Mouse (Mus musculus) heart, postnatal 0 days (tissue): Measurements from ENCODE around the gene Adgrg1. TPM values are rescaled to one million over a fixed set of nuclear protein-coding genes. Genes with fewer than 3 reads are reported as not detected.

Source experiments
- ATAC-seq: fragments of 200-750 bp; cut with Nextera tagmentation; 2 replicates; pipeline ENCODE4 v1.8.0; 2017; ENCODE audit warnings: low read depth, moderate number of reproducible peaks, moderate library complexity; ENCODE audit not compliant: insufficient read depth
- DNase-seq: peaks from one replicate; pipeline ENCODE4 v3.0.0-alpha.2; 2016; ENCODE audit warnings: low spot score
- H3K27ac ChIP-seq: fragments of 300-500 bp; sonication (generic); 2 replicates; pipeline ENCODE4 v1.5.1; 2014; ENCODE audit warnings: low read depth, mild to moderate bottlenecking
- H3K27me3 ChIP-seq: fragments of 300-500 bp; sonication (generic); 2 replicates; pipeline ENCODE4 v1.6.1; 2014; ENCODE audit warnings: low read length, mixed read lengths; ENCODE audit not compliant: control insufficient read depth, insufficient read depth
- H3K36me3 ChIP-seq: fragments of 300-500 bp; sonication (generic); replicated peaks from 2 replicates; pipeline ENCODE4 v1.6.1; 2014; ENCODE audit warnings: low read length, mixed read lengths; ENCODE audit not compliant: control insufficient read depth, insufficient read depth
- H3K4me1 ChIP-seq: fragments of 300-500 bp; sonication (generic); 2 replicates; pipeline ENCODE4 v1.6.1; 2014; ENCODE audit warnings: antibody characterized with exemption; ENCODE audit not compliant: control insufficient read depth, insufficient read depth
- H3K4me2 ChIP-seq: fragments of 300-500 bp; sonication (generic); 2 replicates; pipeline ENCODE4 v1.6.1; 2014; ENCODE audit warnings: low read depth, mild to moderate bottlenecking, low read length, moderate library complexity
- H3K4me3 ChIP-seq: fragments of 300-500 bp; sonication (generic); 2 replicates; pipeline ENCODE4 v1.5.1; 2014; ENCODE audit warnings: low read depth, low read length
- H3K9ac ChIP-seq: fragments of 300-500 bp; sonication (generic); replicated peaks from 2 replicates; pipeline ENCODE4 v1.6.1; 2014; ENCODE audit warnings: low read depth, low read length, mixed read lengths
- H3K9me3 ChIP-seq: fragments of 300-500 bp; sonication (generic); replicated peaks from 2 replicates; pipeline ENCODE4 v1.6.1; 2016; ENCODE audit warnings: low read length; ENCODE audit not compliant: control insufficient read depth
- CTCF ChIP-seq: IDR thresholded peaks from 2 replicates; pipeline ENCODE4 v1.5.1; 2016; ENCODE audit warnings: antibody characterized with exemption, control low read depth, low read depth
- EP300 ChIP-seq: IDR thresholded peaks from 2 replicates; pipeline ENCODE4 v1.6.1; 2016; ENCODE audit warnings: antibody characterized with exemption, low read depth
- WGBS: fragments of 180-500 bp; shearing (Covaris S2); extraction: QIAGEN DNeasy Blood & Tissue Kit; methylation state at CpG from one replicate; pipeline ENCODE4 v1.1.7; 2014; 5-methylcytosine and 5-hydroxymethylcytosine counted together
- polyA plus RNA-seq: library from polyadenylated mRNA; unstranded; fragments of >200 nt; fragmentation: Nextera tagmentation; extraction: Ambion mirVana; gene quantifications from 2 replicates; pipeline ENCODE4 v1.2.1, GENCODE M21; 2015
- total RNA-seq: library from RNA; depleted of rRNA; stranded (reverse); fragments of >200 nt; gene quantifications from 2 replicates; pipeline ENCODE4 v1.2.3, GENCODE M21; 2014; ENCODE audit warnings: low replicate concordance

The Adgrg1 gene
- total and polyA plus RNA-seq, 2 experiments from 2014 or later, result 6.6 to 19.2 TPM

- Histone ChIP-seq H3K9ac (no peak overlapping the region), H3K36me3 (no peaks in the 10 kb centered on the region), H3K4me3 (no peak overlapping the region), H3K4me1 (peaks cover 48% of the 10 kb centered on the region), H3K9me3 (no peaks in the 10 kb centered on the region), H3K4me2 (no peak overlapping the region), H3K27me3 (no peaks in the 10 kb centered on the region), H3K27ac (no peak overlapping the region)
- DNase-seq (no peak), ATAC-seq (no peak)
- 72% methylated on average over 11 of the region's 11 CpGs for WGBS
- TF ChIP-seq CTCF (no peak), EP300 (no peak)
Observed at GRCm38 (mm10) chr8:94990598-94991453, 16.3 kb downstream of the Adgrg1 start.

GRCm38 (mm10) chr8:94991454-94991994 lies 17.0 kb downstream of the Adgrg1 start:
- ATAC-seq (no peak), DNase-seq (no peak)
- H3K4me2 ChIP-seq, result no peak overlapping the region
- H3K9ac ChIP-seq, result no peak overlapping the region
- H3K36me3 ChIP-seq, result no peaks in the 10 kb centered on the region
- no peak overlapping the region for H3K4me3 ChIP-seq
- peak overlapping the region; percentile 77; the same call in 1 of the 2 replicates for H3K27ac ChIP-seq
- no peaks in the 10 kb centered on the region for H3K27me3 ChIP-seq
- WGBS, result 76% methylated on average over 9 of the region's 9 CpGs
- TF ChIP-seq CTCF, result no peak
- TF ChIP-seq EP300, result no peak
- peaks cover 47% of the 10 kb centered on the region for H3K4me1 ChIP-seq
- H3K9me3 ChIP-seq, result no peaks in the 10 kb centered on the region

GRCm38 (mm10) chr8:94992010-94992409 lies 17.5 kb downstream of the Adgrg1 start:
- no peaks in the 10 kb centered on the region for H3K27me3 ChIP-seq
- no peak overlapping the region for H3K9ac ChIP-seq

DNA sequence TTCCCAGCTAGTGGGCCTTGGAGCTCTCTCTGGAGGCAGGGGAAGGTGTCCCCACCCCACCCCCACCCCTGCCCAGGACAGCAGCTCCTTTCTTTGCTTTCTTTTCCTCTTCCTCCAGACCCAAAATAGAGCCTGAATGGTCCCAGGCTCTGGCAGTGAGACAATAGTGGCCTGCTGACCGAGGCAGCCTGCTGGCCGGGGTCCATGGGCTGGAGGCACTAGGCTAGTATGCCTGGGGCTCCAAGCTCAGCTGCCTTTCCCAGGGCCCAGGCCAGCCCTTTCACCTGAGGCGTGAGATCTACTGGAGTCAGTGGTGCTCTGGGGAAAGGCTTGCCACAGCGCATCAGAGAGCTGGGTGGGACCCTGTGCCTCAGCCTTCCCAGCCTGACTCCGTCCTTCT lies 18.0 kb downstream of the Adgrg1 start:
- Histone ChIP-seq H3K27ac (peak overlapping the region; percentile 77), H3K4me3 (no peak overlapping the region), H3K4me2 (no peak overlapping the region), H3K36me3 (no peaks in the 10 kb centered on the region), H3K9me3 (no peaks in the 10 kb centered on the region), H3K4me1 (peaks cover 41% of the 10 kb centered on the region), H3K27me3 (no peaks in the 10 kb centered on the region), H3K9ac (no peak overlapping the region)
- TF ChIP-seq CTCF (no peak), EP300 (0 out of 2 replicates have a peak, but pooled peaks have one; percentile 47)
- WGBS, result 36% methylated on average over 5 of the region's 5 CpGs
- ATAC-seq (peak; percentile 45), DNase-seq (no peak)

More at GRCm38 (mm10) chr8:94992010-94992409, 17.5 kb downstream of the Adgrg1 start:
- H3K36me3 ChIP-seq, result no peaks in the 10 kb centered on the region
- no peak overlapping the region for H3K4me2 ChIP-seq
- no peaks in the 10 kb centered on the region for H3K9me3 ChIP-seq
- TF ChIP-seq CTCF (no peak), EP300 (no peak)
- H3K27ac ChIP-seq, result peak overlapping the region; percentile 77
- WGBS, result 83% methylated on average over 4 of the region's 4 CpGs
- H3K4me1 ChIP-seq, result peaks cover 42% of the 10 kb centered on the region
- ATAC-seq (no peak), DNase-seq (no peak)
- no peak overlapping the region for H3K4me3 ChIP-seq

GRCm38 (mm10) chr8:94992996-94993724 lies 18.6 kb downstream of the Adgrg1 start:
- DNase-seq (no peak), ATAC-seq (no peak)
- Histone ChIP-seq H3K27me3 (no peaks in the 10 kb centered on the region), H3K4me2 (no peak overlapping the region), H3K4me1 (peaks cover 46% of the 10 kb centered on the region), H3K4me3 (no peak overlapping the region), H3K9me3 (no peaks in the 10 kb centered on the region), H3K9ac (no peak overlapping the region), H3K36me3 (no peaks in the 10 kb centered on the region), H3K27ac (peak overlapping the region; percentile 77)
- 70% methylated on average over 9 of the region's 9 CpGs for WGBS
- TF ChIP-seq CTCF (no peak), EP300 (no peak)
